Mouse (Mus musculus): Measurements from ENCODE around the gene Ciapin1. TPM values are rescaled to one million over a fixed set of nuclear protein-coding genes. Genes with fewer than 3 reads are reported as not detected.

The Ciapin1 gene
- polyA plus RNA-seq, 1 experiment from 2014 or later, result 72.7 TPM

DNA sequence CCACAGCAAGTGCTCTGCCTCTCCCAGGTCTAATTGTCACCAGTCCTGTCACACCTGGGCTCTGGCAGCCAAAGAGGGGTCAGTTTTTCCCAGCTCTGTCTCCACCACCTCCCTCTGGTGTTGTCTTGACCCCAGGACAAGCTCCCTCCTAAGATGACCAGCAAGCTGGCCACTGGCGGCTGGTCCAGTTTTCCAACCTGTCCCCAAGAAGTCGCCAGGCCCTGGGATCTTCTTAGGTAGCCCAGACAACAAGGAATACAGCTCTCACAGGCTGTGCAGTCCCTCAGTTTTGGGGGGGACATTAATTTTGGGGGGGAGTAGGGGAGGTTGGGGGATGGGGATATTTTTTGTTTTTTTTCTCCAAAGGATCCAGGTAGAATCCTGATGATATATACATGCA lies 34.4 kb upstream of the Ciapin1 start:
- peak overlapping the region; percentile 21; the same call in 1 of the 2 replicates for H3K9ac ChIP-seq (ENCODE audit: low read length)
- ATAC-seq (ENCODE audit: insufficient number of reproducible peaks, insufficient read depth, low FRiP score, low read depth), result no peak
- peaks cover 45 to 67% of the 10 kb centered on the region in 2 experiments for H3K4me1 ChIP-seq (ENCODE audit: control insufficient read depth in 2 of 2, insufficient read depth in 2 of 2, low read length in 2 of 2)
- H3K27ac ChIP-seq (replicated peaks in 1 of 2; ENCODE audit: control insufficient read depth in 1 of 2, insufficient read depth in 1 of 2, low read depth in 2 of 2, low read length in 2 of 2), result no peak overlapping the region
- peaks cover 8% of the 10 kb centered on the region for H3K36me3 ChIP-seq (ENCODE audit: control insufficient read depth, insufficient read depth, low read length)
- no peak overlapping the region for H3K4me3 ChIP-seq (ENCODE audit: control insufficient read depth in 1 of 2, insufficient read depth in 1 of 2, low read depth in 1 of 2, low read length in 2 of 2)
- 71% methylated on average over 2 of the region's 2 CpGs for WGBS
- H3K9me3 ChIP-seq (ENCODE audit: control insufficient read depth, low read length), result no peaks in the 10 kb centered on the region
- no peaks in the 10 kb centered on the region for H3K27me3 ChIP-seq (ENCODE audit: control insufficient read depth, insufficient read depth, low read length)
- peak overlapping the region; percentile 97 for H3K4me2 ChIP-seq (ENCODE audit: low read length)

DNA sequence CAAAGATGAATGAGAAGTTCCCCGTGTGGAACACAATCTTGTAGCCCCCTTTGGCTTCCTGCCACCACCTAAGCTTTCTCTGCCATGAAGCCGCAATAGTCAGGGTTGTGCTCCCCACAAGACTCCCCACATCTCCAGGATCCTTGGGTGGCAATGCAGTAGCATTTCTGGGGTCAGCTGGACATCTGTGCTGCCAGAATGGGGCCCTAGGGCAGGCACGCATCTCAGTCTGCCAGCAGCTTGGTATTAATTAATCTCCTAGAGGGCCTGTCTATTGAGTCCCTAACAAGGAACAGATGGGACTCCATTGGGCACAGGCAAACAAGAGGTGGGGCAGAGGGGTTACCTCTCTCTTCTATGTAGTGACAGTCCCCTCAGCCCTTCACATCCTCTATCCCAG lies 34.0 kb upstream of the Ciapin1 start:
- Histone ChIP-seq H3K27me3 (ENCODE audit: control insufficient read depth, insufficient read depth, low read length) (no peaks in the 10 kb centered on the region), H3K4me1 (ENCODE audit: control insufficient read depth in 2 of 2, insufficient read depth in 2 of 2, low read length in 2 of 2) (peaks cover 45 to 67% of the 10 kb centered on the region in 2 experiments), H3K36me3 (ENCODE audit: control insufficient read depth, insufficient read depth, low read length) (peaks cover 12% of the 10 kb centered on the region), H3K4me3 (ENCODE audit: control insufficient read depth in 1 of 2, insufficient read depth in 1 of 2, low read depth in 1 of 2, low read length in 2 of 2) (no peak overlapping the region), H3K27ac (replicated peaks in 1 of 2; ENCODE audit: control insufficient read depth in 1 of 2, insufficient read depth in 1 of 2, low read depth in 2 of 2, low read length in 2 of 2) (peak overlapping the region in 1 of 2 experiments; percentile 77; a peak in 2 of 4 replicates), H3K4me2 (ENCODE audit: low read length) (peak overlapping the region; percentile 22), H3K9ac (ENCODE audit: low read length) (peak overlapping the region; percentile 21; the same call in 1 of the 2 replicates), H3K9me3 (ENCODE audit: control insufficient read depth, low read length) (no peaks in the 10 kb centered on the region)
- no peak for ATAC-seq (ENCODE audit: insufficient number of reproducible peaks, insufficient read depth, low FRiP score, low read depth)
- 55% methylated on average over 3 of the region's 3 CpGs for WGBS

GRCm38 (mm10) chr8:94871108-94871894 lies 33.1 kb upstream of the Ciapin1 start:
- peak overlapping the region; percentile 71 for H3K4me2 ChIP-seq (ENCODE audit: low read length)
- H3K9me3 ChIP-seq (ENCODE audit: control insufficient read depth, low read length), result no peaks in the 10 kb centered on the region
- peak overlapping the region; percentile 36 to 42 for H3K4me3 ChIP-seq (ENCODE audit: control insufficient read depth in 1 of 2, insufficient read depth in 1 of 2, low read depth in 1 of 2, low read length in 2 of 2)
- WGBS, result 8% methylated on average over 7 of the region's 7 CpGs
- H3K4me1 ChIP-seq (ENCODE audit: control insufficient read depth in 2 of 2, insufficient read depth in 2 of 2, low read length in 2 of 2), result peaks cover 40 to 61% of the 10 kb centered on the region in 2 experiments
- H3K36me3 ChIP-seq (ENCODE audit: control insufficient read depth, insufficient read depth, low read length), result peaks cover 21% of the 10 kb centered on the region
- H3K27me3 ChIP-seq (ENCODE audit: control insufficient read depth, insufficient read depth, low read length), result no peaks in the 10 kb centered on the region
- H3K9ac ChIP-seq (ENCODE audit: low read length), result peak overlapping the region; percentile 57
- peak overlapping the region; percentile 50 to 77 for H3K27ac ChIP-seq (replicated peaks in 1 of 2; ENCODE audit: control insufficient read depth in 1 of 2, insufficient read depth in 1 of 2, low read depth in 2 of 2, low read length in 2 of 2)
- ATAC-seq (ENCODE audit: insufficient number of reproducible peaks, insufficient read depth, low FRiP score, low read depth), result peak; percentile 41

DNA sequence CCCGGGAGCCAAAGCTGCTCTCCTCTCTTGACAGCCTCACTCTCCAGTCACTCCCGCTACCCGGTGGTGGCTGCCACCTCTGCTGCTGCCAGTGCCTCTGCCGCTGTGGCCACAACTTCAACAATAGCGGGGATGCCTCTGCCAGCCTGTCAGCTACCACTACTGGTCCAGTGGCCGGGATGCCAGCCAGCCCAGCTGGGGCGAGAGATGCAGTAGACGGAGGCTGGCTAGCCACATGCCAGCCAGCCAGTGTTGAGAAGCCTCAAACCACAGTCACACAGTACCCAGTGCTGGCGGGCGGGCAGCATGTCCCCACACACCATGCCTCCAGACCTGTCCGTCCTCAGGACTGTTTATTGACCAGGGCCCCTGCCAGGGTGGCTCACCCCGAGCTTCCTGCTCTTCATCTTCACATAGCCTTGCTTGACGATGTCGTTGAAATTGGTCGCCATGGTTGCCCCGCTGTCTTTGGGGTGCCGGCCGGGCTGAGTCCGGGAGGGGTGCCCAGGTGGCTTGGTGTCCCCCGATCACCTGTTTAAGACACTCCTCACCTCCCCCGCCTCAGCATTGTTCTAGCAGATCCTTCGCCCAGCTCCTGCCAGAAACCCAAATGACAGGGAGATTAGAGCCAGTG lies 32.4 kb upstream of the Ciapin1 start:
- peak overlapping the region; percentile 71 for H3K4me2 ChIP-seq (ENCODE audit: low read length)
- H3K36me3 ChIP-seq (ENCODE audit: control insufficient read depth, insufficient read depth, low read length), result peaks cover 28% of the 10 kb centered on the region
- peak overlapping the region in 1 of 2 experiments; percentile 17; a peak in 1 of 4 replicates for H3K27ac ChIP-seq (replicated peaks in 1 of 2; ENCODE audit: control insufficient read depth in 1 of 2, insufficient read depth in 1 of 2, low read depth in 2 of 2, low read length in 2 of 2)
- WGBS, result 19% methylated on average over 22 of the region's 22 CpGs
- H3K4me1 ChIP-seq (ENCODE audit: control insufficient read depth in 2 of 2, insufficient read depth in 2 of 2, low read length in 2 of 2), result peaks cover 40 to 60% of the 10 kb centered on the region in 2 experiments
- ATAC-seq (ENCODE audit: insufficient number of reproducible peaks, insufficient read depth, low FRiP score, low read depth), result no peak
- H3K9ac ChIP-seq (ENCODE audit: low read length), result peak overlapping the region; percentile 57
- no peaks in the 10 kb centered on the region for H3K9me3 ChIP-seq (ENCODE audit: control insufficient read depth, low read length)
- H3K27me3 ChIP-seq (ENCODE audit: control insufficient read depth, insufficient read depth, low read length), result no peaks in the 10 kb centered on the region
- peak overlapping the region; percentile 36 to 42 for H3K4me3 ChIP-seq (ENCODE audit: control insufficient read depth in 1 of 2, insufficient read depth in 1 of 2, low read depth in 1 of 2, low read length in 2 of 2)

GRCm38 (mm10) chr8:94870003-94870402 lies 31.8 kb upstream of the Ciapin1 start:
- ATAC-seq (ENCODE audit: insufficient number of reproducible peaks, insufficient read depth, low FRiP score, low read depth), result no peak
- H3K4me2 ChIP-seq (ENCODE audit: low read length), result peak overlapping the region; percentile 71
- H3K36me3 ChIP-seq (ENCODE audit: control insufficient read depth, insufficient read depth, low read length), result peaks cover 34% of the 10 kb centered on the region
- WGBS, result 48% methylated on average over 4 of the region's 4 CpGs
- peak overlapping the region; percentile 57 for H3K9ac ChIP-seq (ENCODE audit: low read length)
- H3K27ac ChIP-seq (replicated peaks in 1 of 2; ENCODE audit: control insufficient read depth in 1 of 2, insufficient read depth in 1 of 2, low read depth in 2 of 2, low read length in 2 of 2), result 0 out of 4 replicates have a peak overlapping the region, but pooled peaks of 1 of the 2 experiments have one; percentile 17
- no peaks in the 10 kb centered on the region for H3K27me3 ChIP-seq (ENCODE audit: control insufficient read depth, insufficient read depth, low read length)
- no peaks in the 10 kb centered on the region for H3K9me3 ChIP-seq (ENCODE audit: control insufficient read depth, low read length)
- peaks cover 35 to 54% of the 10 kb centered on the region in 2 experiments for H3K4me1 ChIP-seq (ENCODE audit: control insufficient read depth in 2 of 2, insufficient read depth in 2 of 2, low read length in 2 of 2)
- H3K4me3 ChIP-seq (ENCODE audit: control insufficient read depth in 1 of 2, insufficient read depth in 1 of 2, low read depth in 1 of 2, low read length in 2 of 2), result peak overlapping the region in 1 of 2 experiments; percentile 42; a peak in 1 of 4 replicates

DNA sequence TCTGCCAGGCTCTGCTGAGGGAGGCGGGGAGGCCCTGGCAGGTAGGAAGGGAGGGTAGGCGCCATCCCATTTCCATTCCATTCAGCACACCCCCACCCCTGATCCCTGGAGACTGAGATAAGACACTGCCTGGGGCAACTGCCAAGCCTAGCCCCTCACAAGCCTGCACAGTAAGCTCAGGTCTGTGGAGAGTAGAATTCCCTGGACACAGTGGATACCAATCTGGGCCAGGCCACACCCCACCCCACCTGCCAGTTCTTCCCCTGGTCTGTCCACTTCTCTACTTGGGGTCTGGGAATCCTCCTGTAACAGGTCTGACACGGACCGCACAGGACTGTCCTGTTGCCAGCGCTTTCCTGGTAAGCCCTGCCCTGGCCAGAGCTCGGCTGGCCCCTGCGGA lies 31.0 kb upstream of the Ciapin1 start:
- Histone ChIP-seq H3K9ac (ENCODE audit: low read length) (peak overlapping the region; percentile 57), H3K4me3 (ENCODE audit: control insufficient read depth in 1 of 2, insufficient read depth in 1 of 2, low read depth in 1 of 2, low read length in 2 of 2) (no peak overlapping the region)

GRCm38 (mm10) chr8:94866921-94867320 lies 28.8 kb upstream of the Ciapin1 start:
- Histone ChIP-seq H3K36me3 (ENCODE audit: control insufficient read depth, insufficient read depth, low read length) (peaks cover 64% of the 10 kb centered on the region), H3K27me3 (ENCODE audit: control insufficient read depth, insufficient read depth, low read length) (no peaks in the 10 kb centered on the region), H3K4me1 (ENCODE audit: control insufficient read depth in 2 of 2, insufficient read depth in 2 of 2, low read length in 2 of 2) (peaks cover 29 to 36% of the 10 kb centered on the region in 2 experiments), H3K9ac (ENCODE audit: low read length) (no peak overlapping the region), H3K9me3 (ENCODE audit: control insufficient read depth, low read length) (no peaks in the 10 kb centered on the region), H3K4me2 (ENCODE audit: low read length) (no peak overlapping the region), H3K27ac (replicated peaks in 1 of 2; ENCODE audit: control insufficient read depth in 1 of 2, insufficient read depth in 1 of 2, low read depth in 2 of 2, low read length in 2 of 2) (no peak overlapping the region), H3K4me3 (ENCODE audit: control insufficient read depth in 1 of 2, insufficient read depth in 1 of 2, low read depth in 1 of 2, low read length in 2 of 2) (no peak overlapping the region)
- 82% methylated on average over 9 of the region's 9 CpGs for WGBS
- no peak for ATAC-seq (ENCODE audit: insufficient number of reproducible peaks, insufficient read depth, low FRiP score, low read depth)

More for the DNA sequence above, 31.0 kb upstream of the Ciapin1 start:
- peaks cover 33 to 46% of the 10 kb centered on the region in 2 experiments for H3K4me1 ChIP-seq (ENCODE audit: control insufficient read depth in 2 of 2, insufficient read depth in 2 of 2, low read length in 2 of 2)
- 0 out of 4 replicates have a peak overlapping the region, but pooled peaks of 1 of the 2 experiments have one; percentile 37 for H3K27ac ChIP-seq (replicated peaks in 1 of 2; ENCODE audit: control insufficient read depth in 1 of 2, insufficient read depth in 1 of 2, low read depth in 2 of 2, low read length in 2 of 2)
- 38% methylated on average over 7 of the region's 7 CpGs for WGBS
- H3K36me3 ChIP-seq (ENCODE audit: control insufficient read depth, insufficient read depth, low read length), result peaks cover 42% of the 10 kb centered on the region
- no peaks in the 10 kb centered on the region for H3K9me3 ChIP-seq (ENCODE audit: control insufficient read depth, low read length)
- H3K27me3 ChIP-seq (ENCODE audit: control insufficient read depth, insufficient read depth, low read length), result no peaks in the 10 kb centered on the region
- ATAC-seq (ENCODE audit: insufficient number of reproducible peaks, insufficient read depth, low FRiP score, low read depth), result peak; percentile 10; the same call in 1 of the 2 replicates
- peak overlapping the region; percentile 71 for H3K4me2 ChIP-seq (ENCODE audit: low read length)
